Mouse (Mus musculus): Measurements from ENCODE around the gene Rnf145. TPM values are rescaled to one million over a fixed set of nuclear protein-coding genes. Genes with fewer than 3 reads are reported as not detected.
A peak's percentile ranks its signal among the peaks of the same experiment; 100 is the strongest.
"Not testable (repeated sequence)": the region's sequence is repeated elsewhere in the genome, so short reads cannot be mapped to it uniquely, and the experiment has no call there.

The Rnf145 gene
- total RNA-seq, 1 experiment from 2014 or later = 156 TPM

GRCm38 (mm10) chr11:44550996-44551395 is 32.2 kb downstream of the Rnf145 start:
- ATAC-seq (ENCODE audit: extremely low read depth, insufficient number of reproducible peaks, low FRiP score, poor library complexity, severe bottlenecking) = no peak

- ATAC-seq (ENCODE audit: extremely low read depth, insufficient number of reproducible peaks, low FRiP score, poor library complexity, severe bottlenecking) = no peak
Observed at GRCm38 (mm10) chr11:44554339-44554738, 35.6 kb downstream of the Rnf145 start.

GRCm38 (mm10) chr11:44558521-44558920 is 39.8 kb downstream of the Rnf145 start:
- ATAC-seq (ENCODE audit: extremely low read depth, insufficient number of reproducible peaks, low FRiP score, poor library complexity, severe bottlenecking) = no peak

- no peak for ATAC-seq (ENCODE audit: extremely low read depth, insufficient number of reproducible peaks, low FRiP score, poor library complexity, severe bottlenecking)
Observed at GRCm38 (mm10) chr11:44559466-44559865, 40.7 kb downstream of the Rnf145 start.

- ATAC-seq (ENCODE audit: extremely low read depth, insufficient number of reproducible peaks, low FRiP score, poor library complexity, severe bottlenecking) = no peak
Observed at GRCm38 (mm10) chr11:44560396-44560795, 41.6 kb downstream of the Rnf145 start.

- ATAC-seq (ENCODE audit: extremely low read depth, insufficient number of reproducible peaks, low FRiP score, poor library complexity, severe bottlenecking) = no peak
Observed at GRCm38 (mm10) chr11:44561476-44562015, 42.8 kb downstream of the Rnf145 start.

GRCm38 (mm10) chr11:44562389-44563135 is 43.8 kb downstream of the Rnf145 start:
- no peak for ATAC-seq (ENCODE audit: extremely low read depth, insufficient number of reproducible peaks, low FRiP score, poor library complexity, severe bottlenecking)

- ATAC-seq (ENCODE audit: extremely low read depth, insufficient number of reproducible peaks, low FRiP score, poor library complexity, severe bottlenecking) = no peak
Observed at GRCm38 (mm10) chr11:44564245-44564864, 45.6 kb downstream of the Rnf145 start.

GRCm38 (mm10) chr11:44564940-44565339 is 46.2 kb downstream of the Rnf145 start:
- ATAC-seq (ENCODE audit: extremely low read depth, insufficient number of reproducible peaks, low FRiP score, poor library complexity, severe bottlenecking) = no peak

GRCm38 (mm10) chr11:44570336-44570735 is 51.6 kb downstream of the Rnf145 start:
- not testable (repeated sequence) for ATAC-seq (ENCODE audit: extremely low read depth, insufficient number of reproducible peaks, low FRiP score, poor library complexity, severe bottlenecking)

- ATAC-seq (ENCODE audit: extremely low read depth, insufficient number of reproducible peaks, low FRiP score, poor library complexity, severe bottlenecking) = no peak
Observed at GRCm38 (mm10) chr11:44572781-44573180, 54.0 kb downstream of the Rnf145 start.

- no peak for ATAC-seq (ENCODE audit: extremely low read depth, insufficient number of reproducible peaks, low FRiP score, poor library complexity, severe bottlenecking)
Observed at GRCm38 (mm10) chr11:44573396-44573795, 54.6 kb downstream of the Rnf145 start.

- ATAC-seq (ENCODE audit: extremely low read depth, insufficient number of reproducible peaks, low FRiP score, poor library complexity, severe bottlenecking) = no peak
Observed at GRCm38 (mm10) chr11:44574391-44574790, 55.6 kb downstream of the Rnf145 start.

- peak; percentile 82 for ATAC-seq (ENCODE audit: extremely low read depth, insufficient number of reproducible peaks, low FRiP score, poor library complexity, severe bottlenecking)
Observed at GRCm38 (mm10) chr11:44574820-44575219, 56.1 kb downstream of the Rnf145 start.

- peak; percentile 49 for ATAC-seq (ENCODE audit: extremely low read depth, insufficient number of reproducible peaks, low FRiP score, poor library complexity, severe bottlenecking)
Observed at GRCm38 (mm10) chr11:44577911-44578310, 59.1 kb downstream of the Rnf145 start.

GRCm38 (mm10) chr11:44581277-44581683 is 62.5 kb downstream of the Rnf145 start:
- ATAC-seq (ENCODE audit: extremely low read depth, insufficient number of reproducible peaks, low FRiP score, poor library complexity, severe bottlenecking) = peak; percentile 78

- ATAC-seq (ENCODE audit: extremely low read depth, insufficient number of reproducible peaks, low FRiP score, poor library complexity, severe bottlenecking) = peak; percentile 76
Observed at GRCm38 (mm10) chr11:44586047-44586696, 67.4 kb downstream of the Rnf145 start.

- ATAC-seq (ENCODE audit: extremely low read depth, insufficient number of reproducible peaks, low FRiP score, poor library complexity, severe bottlenecking) = no peak
Observed at GRCm38 (mm10) chr11:44593016-44593415, 74.3 kb downstream of the Rnf145 start.

GRCm38 (mm10) chr11:44594768-44595167 is 76.0 kb downstream of the Rnf145 start:
- no peak for ATAC-seq (ENCODE audit: extremely low read depth, insufficient number of reproducible peaks, low FRiP score, poor library complexity, severe bottlenecking)

- ATAC-seq (ENCODE audit: extremely low read depth, insufficient number of reproducible peaks, low FRiP score, poor library complexity, severe bottlenecking) = no peak; the same call in 1 of the 2 replicates
Observed at GRCm38 (mm10) chr11:44606881-44607280, 88.1 kb downstream of the Rnf145 start.

Data from neutrophil, adult 5-6 weeks (primary cell).